Mouse (Mus musculus) retina, postnatal 7 days (tissue): ENCODE measurements at regions not wholly inside any gene's neighbourhood (a gene's known extent, or its start where the extent isn't known, plus 50 kb on each side); places are given as distances from the start of the nearest gene placed in this dataset.
"Not testable (repeated sequence)": the region's sequence is repeated elsewhere in the genome, so short reads cannot be mapped to it uniquely, and the experiment has no call there.

Source experiments
- DNase-seq: peaks from one replicate; pipeline ENCODE4 v3.0.0-alpha.2; 2012; ENCODE audit warnings: low read depth, low spot score

GRCm38 (mm10) chrX:65778656-65779370, 525.2 kb downstream of the 4930447F04Rik start:
- not testable (repeated sequence) for DNase-seq

- DNase-seq, result no peak
Measured at GRCm38 (mm10) chrX:65769861-65770260, 534.2 kb downstream of the 4930447F04Rik start.

- DNase-seq, result peak; percentile 0
Measured at GRCm38 (mm10) chrX:65734577-65734976, 569.4 kb downstream of the 4930447F04Rik start.

- DNase-seq, result no peak
Measured at GRCm38 (mm10) chrX:65715562-65715961, 588.5 kb downstream of the 4930447F04Rik start.
